Mouse (Mus musculus) layer of hippocampus, adult 9-11 months (tissue): ENCODE results near the gene Rpl38.
"Not testable (repeated sequence)": the region's sequence is repeated elsewhere in the genome, so short reads cannot be mapped to it uniquely, and the experiment has no call there.

Experiments used
- DNase-seq: peaks from one replicate; pipeline ENCODE4 v3.0.0; 2022

The Rpl38 gene

GRCm38 (mm10) chr11:114662161-114662560, 6.2 kb upstream of the Rpl38 start:
- no peak for DNase-seq

- DNase-seq: no peak
Observed at GRCm38 (mm10) chr11:114662746-114663362, 5.5 kb upstream of the Rpl38 start.

DNA sequence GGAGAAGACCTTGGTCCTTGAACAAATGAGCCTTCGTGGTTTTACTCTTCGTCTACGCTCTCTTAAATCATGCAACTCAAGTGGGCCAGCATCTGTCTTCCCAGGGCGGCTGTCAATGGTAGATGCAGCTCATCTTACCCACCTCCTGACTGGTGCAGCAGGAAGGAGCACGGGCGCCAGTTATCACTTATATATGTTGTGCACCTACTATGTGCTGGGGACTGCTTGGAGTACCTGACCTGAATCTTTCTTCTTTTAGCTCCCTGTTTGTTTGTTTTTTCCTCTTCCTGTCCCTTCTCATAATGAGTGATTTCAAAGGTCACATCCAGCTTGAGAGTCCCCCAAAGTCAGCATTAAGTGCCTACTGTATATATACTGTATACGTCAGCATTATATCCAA, 4.2 kb upstream of the Rpl38 start:
- no peak for DNase-seq

GRCm38 (mm10) chr11:114665463-114665862, 2.9 kb upstream of the Rpl38 start:
- no peak for DNase-seq

DNA sequence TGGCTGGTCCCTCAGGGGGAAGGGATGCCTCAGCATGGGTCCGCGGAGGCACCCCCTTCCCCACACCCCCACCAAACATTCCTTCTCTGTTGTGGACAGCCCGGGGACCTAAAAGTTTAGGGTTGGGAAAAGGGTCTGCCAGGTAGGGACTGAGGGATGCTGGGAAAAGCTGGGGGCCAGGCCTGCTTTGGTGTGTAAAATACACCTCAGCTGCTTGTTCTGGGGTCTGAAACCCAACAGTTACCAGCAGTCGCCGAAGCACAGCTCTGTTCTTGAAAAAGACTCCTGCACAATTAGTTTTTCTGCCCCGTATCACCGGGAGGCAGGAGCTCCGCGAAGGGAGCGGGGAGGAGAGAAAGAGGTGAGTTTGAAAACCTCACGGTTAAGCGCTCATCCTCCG, 1.5 kb upstream of the Rpl38 start:
- DNase-seq: no peak

GRCm38 (mm10) chr11:114667236-114667931, 940 bp upstream of the Rpl38 start:
- no peak for DNase-seq

GRCm38 (mm10) chr11:114667932-114668285, 415 bp upstream of the Rpl38 start:
- not testable (repeated sequence) for DNase-seq

DNA sequence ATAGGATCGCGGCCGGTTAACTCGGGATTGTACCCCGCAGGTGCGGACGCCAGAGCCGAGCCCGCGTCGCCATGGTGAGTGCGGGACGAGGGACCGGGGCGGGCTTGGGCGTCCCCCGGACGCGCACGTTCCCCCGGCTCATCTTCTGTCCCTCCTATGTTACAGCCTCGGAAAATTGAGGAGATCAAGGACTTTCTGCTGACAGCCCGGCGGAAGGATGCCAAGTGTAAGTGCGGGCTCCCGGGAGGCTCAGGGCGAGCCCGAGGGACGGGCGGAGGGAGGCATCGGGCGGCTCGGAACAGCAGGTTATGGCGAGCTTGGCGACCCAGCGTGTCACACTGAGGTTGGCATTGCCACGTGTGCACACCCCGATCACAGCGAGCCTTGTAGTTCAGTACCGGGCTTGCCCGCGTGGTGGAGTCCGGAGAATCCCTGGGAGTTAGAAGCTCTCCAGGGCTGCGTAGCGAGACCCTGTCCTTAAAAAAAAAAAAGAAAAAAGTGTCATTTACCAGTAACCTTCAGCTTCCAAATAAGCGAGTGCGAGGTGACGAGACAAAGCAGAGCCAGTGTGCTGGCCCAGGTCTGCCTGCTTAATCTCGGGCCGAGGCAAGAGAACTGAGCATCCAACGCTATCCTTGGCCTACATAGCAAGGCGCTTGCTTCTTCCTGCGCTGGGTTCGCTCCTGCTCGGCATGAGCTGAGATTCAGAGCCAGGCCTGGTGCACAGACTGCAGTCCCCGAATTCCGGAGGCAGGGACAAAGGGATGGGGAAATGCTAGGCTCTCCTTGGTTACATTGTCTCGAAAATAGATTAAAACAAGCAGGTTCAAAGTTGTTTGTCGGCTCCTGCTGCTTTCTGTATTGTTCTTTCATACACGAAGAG, 658 bp downstream of the Rpl38 start:
- peak; percentile 80 for DNase-seq

- no peak for DNase-seq
Observed at GRCm38 (mm10) chr11:114669651-114670168, 1.4 kb downstream of the Rpl38 start.

GRCm38 (mm10) chr11:114671147-114671546, 2.8 kb downstream of the Rpl38 start:
- no peak for DNase-seq

GRCm38 (mm10) chr11:114672794-114673718, 4.7 kb downstream of the Rpl38 start:
- no peak for DNase-seq

DNA sequence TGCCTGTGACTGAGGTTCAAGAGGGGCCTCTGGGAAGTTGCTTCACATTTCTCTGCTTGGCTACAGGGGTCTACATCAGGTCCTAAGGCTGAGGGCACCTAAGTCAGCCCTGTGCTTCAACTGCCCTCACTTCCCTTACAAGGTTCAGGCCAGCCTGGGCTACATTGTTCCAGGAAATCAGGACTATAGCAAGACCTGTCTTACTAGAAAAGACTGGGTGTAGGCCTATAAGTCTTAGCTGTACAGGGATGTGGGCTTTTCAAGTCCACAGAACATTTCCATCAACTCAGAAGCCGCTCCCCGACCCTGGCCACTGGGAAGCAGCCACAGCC, 5.4 kb downstream of the Rpl38 start:
- DNase-seq: no peak

GRCm38 (mm10) chr11:114674180-114674579, 5.9 kb downstream of the Rpl38 start:
- DNase-seq: no peak

DNA sequence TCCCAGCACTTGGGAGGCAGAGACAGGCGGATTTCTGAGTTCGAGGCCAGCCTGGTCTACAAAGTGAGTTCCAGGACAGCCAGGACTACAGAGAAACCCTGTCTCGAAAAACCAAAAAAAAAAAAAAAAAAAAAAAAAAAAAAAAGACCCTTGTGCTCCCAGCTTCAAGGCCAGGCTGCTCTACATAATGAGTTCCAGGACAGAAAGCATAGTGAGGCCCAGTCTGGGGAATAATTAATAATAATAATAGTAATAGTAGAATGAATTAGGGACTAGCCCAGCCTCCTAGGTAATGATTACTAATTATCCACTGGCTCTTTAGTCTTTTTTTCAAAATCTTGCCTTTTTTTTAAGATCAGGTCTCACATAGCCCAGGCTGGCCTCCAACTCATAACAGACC, 6.5 kb downstream of the Rpl38 start:
- DNase-seq: not testable (repeated sequence)

DNA sequence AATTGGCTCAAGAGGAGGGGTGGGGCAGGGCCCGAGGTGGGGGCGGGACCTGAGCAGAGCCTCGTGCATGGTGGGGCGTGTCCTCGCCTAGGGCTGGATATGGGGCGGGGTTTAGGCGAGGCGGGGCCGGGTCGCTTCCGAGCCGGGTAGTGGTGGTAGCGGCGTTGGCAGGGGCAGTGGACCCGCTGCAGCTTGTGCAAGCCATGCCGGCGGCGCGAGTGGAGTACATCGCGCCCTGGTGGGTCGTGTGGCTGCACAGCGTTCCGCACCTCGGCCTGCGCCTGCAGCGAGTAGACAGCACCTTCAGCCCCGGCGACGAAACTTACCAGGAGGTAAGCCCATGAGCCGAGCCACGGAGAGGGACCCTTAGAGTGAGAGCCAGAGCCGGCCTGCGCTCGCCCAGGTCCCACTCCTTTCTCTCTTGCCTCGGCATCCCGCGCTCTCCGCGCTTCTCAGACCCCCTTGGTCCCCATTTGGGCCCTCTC, 7.1 kb downstream of the Rpl38 start, which contains the start of gene Ttyh2:
Gene Ttyh2 (plus strand): TSS at position 91 of the 485 bp plus-strand sequence.
- DNase-seq: peak; percentile 81

GRCm38 (mm10) chr11:114675826-114676401, 7.6 kb downstream of the Rpl38 start:
- no peak for DNase-seq

GRCm38 (mm10) chr11:114676431-114676830, 8.1 kb downstream of the Rpl38 start:
- DNase-seq: no peak

- DNase-seq: no peak
Observed at GRCm38 (mm10) chr11:114676896-114677530, 8.7 kb downstream of the Rpl38 start.

DNA sequence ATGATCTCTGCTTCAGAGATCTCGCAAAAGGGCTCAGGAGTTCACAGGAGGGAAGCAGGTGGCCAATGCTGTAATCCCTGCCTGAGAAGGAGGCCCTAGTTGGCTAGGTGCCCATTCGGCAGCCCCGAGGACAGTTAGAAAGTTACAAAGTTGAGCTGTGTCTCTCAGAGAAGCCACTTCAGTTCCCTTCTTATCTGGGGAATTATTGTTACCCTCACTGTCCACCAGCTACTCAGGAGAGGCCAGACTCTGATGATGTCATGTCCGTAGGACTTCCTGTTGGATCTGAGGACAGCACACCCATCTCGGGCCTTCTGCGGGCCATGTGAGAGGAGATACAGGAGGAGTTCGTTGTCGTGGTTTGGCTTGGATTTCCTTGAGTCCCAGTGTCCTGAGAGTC, 11.3 kb downstream of the Rpl38 start:
- DNase-seq: no peak

DNA sequence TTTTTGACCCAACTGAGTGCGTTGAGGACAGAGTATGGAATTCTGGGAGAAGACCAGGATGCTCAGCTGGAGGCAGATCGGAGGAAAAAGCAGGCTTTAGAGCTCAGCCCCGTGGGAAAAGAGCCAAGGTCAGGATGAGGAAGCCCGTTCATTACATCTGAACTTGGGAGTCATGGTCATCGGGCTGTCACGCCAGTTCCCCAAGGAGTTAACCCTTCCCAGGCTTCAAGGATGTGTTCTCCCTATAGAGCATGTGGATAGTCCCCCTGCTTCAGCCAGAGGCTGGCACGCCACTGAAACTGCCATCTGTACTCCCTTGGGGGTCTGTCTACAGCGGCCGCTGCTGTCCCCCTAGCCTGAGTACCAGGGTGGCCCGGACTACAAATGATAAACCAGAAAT, 12.0 kb downstream of the Rpl38 start:
- no peak for DNase-seq

DNA sequence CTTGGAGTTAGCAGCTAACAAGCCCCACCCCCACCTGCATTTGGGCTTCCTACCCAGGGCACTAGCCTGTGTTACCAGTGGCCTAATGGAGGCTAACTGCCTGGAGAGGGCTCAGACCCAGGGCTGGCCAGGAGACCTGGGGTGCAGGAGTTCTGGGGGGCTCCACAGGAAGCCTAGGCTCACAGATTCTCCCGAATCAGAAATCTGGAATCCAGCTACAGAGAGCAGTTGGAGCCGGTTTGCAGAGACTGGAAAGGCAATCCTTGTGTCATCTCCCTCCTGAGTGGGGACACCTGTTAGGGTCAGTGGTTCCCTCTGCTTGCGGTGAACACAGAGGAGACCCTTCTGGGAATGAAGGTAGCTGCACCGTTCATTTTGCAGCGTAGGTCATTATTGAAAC, 12.7 kb downstream of the Rpl38 start:
- no peak for DNase-seq
